Comparison of ENCODE assay signal across 19 mouse cellular contexts in the genomic region with DNA sequence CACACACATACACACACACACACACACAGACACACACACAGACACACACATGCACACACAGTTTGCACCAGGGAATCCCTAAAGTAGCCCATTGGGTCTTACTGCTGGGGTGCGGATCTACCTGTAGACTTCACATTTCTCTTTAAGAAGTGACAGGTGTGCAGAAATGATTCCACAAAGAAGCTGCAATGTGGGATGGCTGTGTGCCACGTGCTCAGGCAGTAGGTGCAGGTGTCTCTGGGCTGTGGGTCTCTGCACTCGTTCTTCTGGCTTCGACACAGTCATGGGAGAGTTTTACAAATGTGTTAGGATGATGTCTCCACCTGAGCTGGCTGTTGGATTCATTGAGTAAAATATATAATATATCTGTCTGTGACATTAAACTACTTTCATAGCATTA.
"Had no signal": no experiment of that assay in that cellular context is flagged by ENCODE, and none has a peak within 500 bp of the region (broad histone marks: within the 10 kb centered on the region; RNA-seq: fewer than 3 reads in every experiment).

No protein-coding gene starts in this region.

- H3K4me2 ChIP-seq: limb, embryonic 13.5 days; liver, embryonic 12.5 days; liver, embryonic 15.5 days; midbrain, embryonic 11.5 days; neural tube, embryonic 12.5 days; neural tube, embryonic 15.5 days had no signal

- DNase-seq: layer of hippocampus, adult 9-11 months; liver; lung, adult 2 months; lung, postnatal 14 days; lung, postnatal 4 days; midbrain, embryonic 14.5 days; retina, postnatal 1 day; right cerebral cortex, postnatal 25 days had no signal

- H3K4me3 ChIP-seq: layer of hippocampus, adult 2 months; limb, embryonic 10.5 days; limb, embryonic 13.5 days; liver, embryonic 12.5 days; liver, embryonic 15.5 days; neural tube, embryonic 12.5 days; neural tube, embryonic 15.5 days had no signal

- H3K9me3 ChIP-seq: limb, embryonic 10.5 days; limb, embryonic 13.5 days; liver, embryonic 12.5 days; liver, embryonic 15.5 days; neural tube, embryonic 12.5 days; neural tube, embryonic 15.5 days had no signal

- H3K9ac ChIP-seq: limb, embryonic 13.5 days; liver, embryonic 12.5 days; liver, embryonic 15.5 days; neural tube, embryonic 12.5 days; neural tube, embryonic 15.5 days had no signal

- H3K36me3 ChIP-seq: limb, embryonic 10.5 days; limb, embryonic 13.5 days; liver, embryonic 12.5 days; liver, embryonic 15.5 days; neural tube, embryonic 12.5 days; neural tube, embryonic 15.5 days had no signal

- H3K27ac ChIP-seq: limb, embryonic 13.5 days; liver, embryonic 12.5 days; liver, embryonic 15.5 days; neural tube, embryonic 12.5 days; neural tube, embryonic 15.5 days; stomach, postnatal 0 days had no signal

- H3K4me1 ChIP-seq: neural tube, embryonic 12.5 days; neural tube, embryonic 15.5 days had no signal

- ATAC-seq: inflammation-experienced regulatory T-cells, adult 6 months; intestine, embryonic 16.5 days; liver, embryonic 12.5 days had no signal

- H3K27me3 ChIP-seq: neural tube, embryonic 12.5 days had no signal
